Mouse (Mus musculus): Measurements from ENCODE around the gene Ppp1r12c.

GRCm38 (mm10) chr7:4437721-4438120 lies 63.8 kb downstream of the Ppp1r12c start:
- TF ChIP-seq CTCF (IDR thresholded peaks at IDR 0.05; ENCODE audit: borderline replicate concordance, extremely low read depth, insufficient read depth, insufficient read length) (no peak), POLR2A (IDR thresholded peaks at IDR 0.05; ENCODE audit: borderline replicate concordance, extremely low read depth, insufficient read depth, insufficient read length, poor library complexity, severe bottlenecking) (no peak)

Measured in brain, embryonic 14.5 days (tissue).